ENCODE assay signal across 10 mouse cellular contexts in the genomic region with DNA sequence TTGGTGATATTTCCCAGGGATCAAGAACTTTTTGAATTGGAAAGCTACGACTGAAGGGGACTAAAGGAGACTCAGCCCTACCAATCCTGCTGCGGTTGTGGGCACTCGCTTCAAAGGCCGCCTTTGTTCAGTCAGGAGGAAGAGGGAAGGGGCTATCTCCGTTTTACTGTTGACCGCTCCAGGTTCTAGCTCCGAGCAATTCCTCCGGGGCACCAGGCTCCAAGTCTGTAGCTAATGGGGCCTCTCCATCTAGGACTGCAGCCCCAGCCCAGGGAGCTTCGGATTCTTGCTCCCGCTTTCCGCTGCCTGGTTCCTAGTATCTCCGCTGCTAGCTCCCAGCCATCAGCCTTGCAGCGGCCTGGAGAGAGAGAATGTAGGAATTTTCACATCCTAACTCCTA. TPM values are rescaled to one million over a fixed set of nuclear protein-coding genes. Genes with fewer than 3 reads are reported as not detected.
A peak's percentile ranks its signal among the peaks of the same experiment; 100 is the strongest.
DNase-seq lines count a peak whose midpoint lies in the region; ATAC-seq lines count a peak whose summit lies in the region.
"Had no signal": no experiment of that assay in that cellular context is flagged by ENCODE, and none has a peak within 500 bp of the region (broad histone marks: within the 10 kb centered on the region; RNA-seq: fewer than 3 reads in every experiment).

No protein-coding gene starts in this region.

- no peaks in the 10 kb centered on the region for H3K9me3 ChIP-seq in kidney, embryonic 15.5 days (replicated peaks)
- H3K9me3 ChIP-seq in embryonic facial prominence, embryonic 10.5 days = no peaks in the 10 kb centered on the region
- no peaks in the 10 kb centered on the region for H3K9me3 ChIP-seq in intestine, embryonic 16.5 days (ENCODE audit: control insufficient read depth, low read length)
- H3K9me3 ChIP-seq in neural tube, embryonic 14.5 days (ENCODE audit: control insufficient read depth, low read length) = no peaks in the 10 kb centered on the region
- H3K9me3 ChIP-seq: G1E had no signal

- no peaks in the 10 kb centered on the region for H3K36me3 ChIP-seq in kidney, embryonic 15.5 days
- no peaks in the 10 kb centered on the region for H3K36me3 ChIP-seq in embryonic facial prominence, embryonic 10.5 days (replicated peaks)
- H3K36me3 ChIP-seq in intestine, embryonic 16.5 days (ENCODE audit: control insufficient read depth, insufficient read depth, low read length) = no peaks in the 10 kb centered on the region
- no peaks in the 10 kb centered on the region for H3K36me3 ChIP-seq in neural tube, embryonic 14.5 days (ENCODE audit: control insufficient read depth, insufficient read depth, low read length)
- H3K36me3 ChIP-seq: G1E had no signal

- no peak for DNase-seq in kidney, adult 9 months
- peak; percentile 69 for DNase-seq in embryonic facial prominence, embryonic 10.5 days (ENCODE audit: low spot score)
- DNase-seq in layer of hippocampus, adult 9-11 months = no peak
- DNase-seq in urinary bladder, postnatal 25 days (ENCODE audit: low spot score) = no peak
- DNase-seq in right cerebral cortex, adult 18-20 months = no peak

- H3K9ac ChIP-seq in kidney, embryonic 15.5 days = no peak overlapping the region
- no peak overlapping the region for H3K9ac ChIP-seq in intestine, embryonic 16.5 days (ENCODE audit: low read depth, low read length)
- H3K9ac ChIP-seq in neural tube, embryonic 14.5 days (replicated peaks; ENCODE audit: low read depth, low read length) = no peak overlapping the region
- H3K9ac ChIP-seq: liver, embryonic 14.5 days had no signal

- ATAC-seq in kidney, embryonic 15.5 days (replicated peaks; ENCODE audit: low FRiP score) = no peak
- no peak for ATAC-seq in intestine, embryonic 16.5 days
- ATAC-seq in neural tube, embryonic 14.5 days (ENCODE audit: low read depth) = no peak

- WGBS in kidney, embryonic 15.5 days = 4% methylated on average over 13 of the region's 13 CpGs
- WGBS in embryonic facial prominence, embryonic 10.5 days = under 1% methylated on average over 13 of the region's 13 CpGs
- WGBS in intestine, embryonic 16.5 days = 3% methylated on average over 13 of the region's 13 CpGs
- WGBS in neural tube, embryonic 14.5 days = under 1% methylated on average over 13 of the region's 13 CpGs

- H3K27me3 ChIP-seq in kidney, embryonic 15.5 days = peaks cover 97% of the 10 kb centered on the region
- peaks cover 100% of the 10 kb centered on the region for H3K27me3 ChIP-seq in embryonic facial prominence, embryonic 10.5 days (replicated peaks; ENCODE audit: low read depth, poor library complexity, severe bottlenecking)
- H3K27me3 ChIP-seq in intestine, embryonic 16.5 days (replicated peaks; ENCODE audit: control insufficient read depth, insufficient read depth, low read length) = peaks cover 89% of the 10 kb centered on the region
- peaks cover 65% of the 10 kb centered on the region for H3K27me3 ChIP-seq in neural tube, embryonic 14.5 days (ENCODE audit: control insufficient read depth, insufficient read depth, low read length)

- no peak overlapping the region for H3K27ac ChIP-seq in kidney, embryonic 15.5 days
- no peak overlapping the region for H3K27ac ChIP-seq in embryonic facial prominence, embryonic 10.5 days (replicated peaks)
- H3K27ac ChIP-seq in intestine, embryonic 16.5 days (ENCODE audit: low read length) = no peak overlapping the region
- H3K27ac ChIP-seq in neural tube, embryonic 14.5 days (ENCODE audit: low read depth, low read length) = no peak overlapping the region
- H3K27ac ChIP-seq: liver, embryonic 14.5 days had no signal

- peak overlapping the region; percentile 48 for H3K4me3 ChIP-seq in kidney, embryonic 15.5 days (replicated peaks)
- H3K4me3 ChIP-seq in embryonic facial prominence, embryonic 10.5 days = peak overlapping the region; percentile 56
- peak overlapping the region; percentile 44 for H3K4me3 ChIP-seq in intestine, embryonic 16.5 days (ENCODE audit: low read length)
- peak overlapping the region; percentile 16; the same call in 1 of the 2 replicates for H3K4me3 ChIP-seq in neural tube, embryonic 14.5 days (ENCODE audit: low read depth, low read length)

- H3K4me1 ChIP-seq in kidney, embryonic 15.5 days = peaks cover 53% of the 10 kb centered on the region
- peaks cover 60% of the 10 kb centered on the region for H3K4me1 ChIP-seq in embryonic facial prominence, embryonic 10.5 days
- H3K4me1 ChIP-seq in intestine, embryonic 16.5 days (ENCODE audit: control insufficient read depth, insufficient read depth, low read length) = peaks cover 27% of the 10 kb centered on the region
- H3K4me1 ChIP-seq in neural tube, embryonic 14.5 days (ENCODE audit: control insufficient read depth, insufficient read depth, low read length) = peaks cover 16% of the 10 kb centered on the region

- H3K4me2 ChIP-seq in kidney, embryonic 15.5 days = peak overlapping the region; percentile 82
- peak overlapping the region; percentile 58 for H3K4me2 ChIP-seq in intestine, embryonic 16.5 days (ENCODE audit: low read depth, low read length)
- peak overlapping the region; percentile 36 for H3K4me2 ChIP-seq in neural tube, embryonic 14.5 days (ENCODE audit: low read depth, low read length)

RNA-seq across cellular contexts. Expression of gene Emx1, which starts 3.4 kb away (rescaled TPM):
- polyA plus RNA-seq in kidney, embryonic 15.5 days (2015; fragmentation: Nextera tagmentation; extraction: Ambion mirVana) = 12.1 and 12.9 TPM in 2 replicates
- polyA plus RNA-seq in embryonic facial prominence, embryonic 10.5 days (2016; fragmentation: Nextera tagmentation; extraction: Ambion mirVana) = 2.6 and 2.9 TPM in 2 replicates
- 0.10 TPM in 1 of 2 replicates, not detected in the other for polyA plus RNA-seq in intestine, embryonic 16.5 days (2015; fragmentation: Nextera tagmentation; extraction: Ambion mirVana)
- 0.21 TPM in 1 of 2 replicates, not detected in the other for polyA plus RNA-seq in neural tube, embryonic 14.5 days (2014; fragmentation: Nextera tagmentation; extraction: Ambion mirVana)
- polyA plus RNA-seq: G1E had no signal

RNA-seq across cellular contexts. Expression of gene Spr, which starts 53.1 kb away (rescaled TPM):
- 64.0 and 66.6 TPM in 2 replicates for polyA plus RNA-seq in kidney, embryonic 15.5 days (2015; fragmentation: Nextera tagmentation; extraction: Ambion mirVana)
- 53.8 and 58.1 TPM in 2 replicates for polyA plus RNA-seq in embryonic facial prominence, embryonic 10.5 days (2016; fragmentation: Nextera tagmentation; extraction: Ambion mirVana)
- polyA plus RNA-seq in intestine, embryonic 16.5 days (2015; fragmentation: Nextera tagmentation; extraction: Ambion mirVana) = 94.1 and 101 TPM in 2 replicates
- polyA plus RNA-seq in neural tube, embryonic 14.5 days (2014; fragmentation: Nextera tagmentation; extraction: Ambion mirVana) = 33.7 and 38.6 TPM in 2 replicates
